ENCODE assay signal across 7 mouse cellular contexts in genomic region chr19:57134654-57135348, GRCm38 (mm10).
A peak's percentile ranks its signal among the peaks of the same experiment; 100 is the strongest.
DNase-seq lines count a peak whose midpoint lies in the region; ATAC-seq and TF ChIP-seq lines count a peak whose summit lies in the region.

No protein-coding gene starts in this region.

- H3K9ac ChIP-seq in forebrain, postnatal 0 days, result no peak overlapping the region
- no peak overlapping the region for H3K9ac ChIP-seq in intestine, postnatal 0 days (ENCODE audit: low read depth, low read length)
- H3K9ac ChIP-seq in stomach, embryonic 14.5 days (replicated peaks; ENCODE audit: low read depth, low read length), result no peak overlapping the region

- no peak overlapping the region for H3K27ac ChIP-seq in forebrain, postnatal 0 days (ENCODE audit: low read depth, low read length)
- no peak overlapping the region for H3K27ac ChIP-seq in intestine, postnatal 0 days (ENCODE audit: low read depth, low read length)
- peak overlapping the region; percentile 6; the same call in 1 of the 2 replicates for H3K27ac ChIP-seq in stomach, embryonic 14.5 days (ENCODE audit: low read length)

- 0 out of 2 replicates have a peak, but pooled peaks cover 5% of the 10 kb centered on the region for H3K36me3 ChIP-seq in forebrain, postnatal 0 days (ENCODE audit: insufficient read depth)
- H3K36me3 ChIP-seq in intestine, postnatal 0 days (ENCODE audit: control insufficient read depth, insufficient read depth), result peaks cover 5% of the 10 kb centered on the region; the same call in 1 of the 2 replicates
- H3K36me3 ChIP-seq in stomach, embryonic 14.5 days (ENCODE audit: control insufficient read depth, insufficient read depth, low read length), result no peaks in the 10 kb centered on the region

- no peak for DNase-seq in lung, adult 2 months
- no peak for DNase-seq in lung, postnatal 14 days
- DNase-seq in forebrain, postnatal 0 days, result no peak
- no peak for DNase-seq in cerebellum, postnatal 36 days

- 38% methylated on average over 20 of the region's 20 CpGs for WGBS in lung, adult 2 months
- 46% methylated on average over 20 of the region's 20 CpGs for WGBS in forebrain, postnatal 0 days
- 51% methylated on average over 20 of the region's 20 CpGs for WGBS in intestine, postnatal 0 days
- WGBS in stomach, embryonic 14.5 days, result 44% methylated on average over 20 of the region's 20 CpGs

- peak overlapping the region; percentile 17; the same call in 1 of the 2 replicates for H3K4me2 ChIP-seq in forebrain, postnatal 0 days (ENCODE audit: low read depth)
- H3K4me2 ChIP-seq in intestine, postnatal 0 days (replicated peaks; ENCODE audit: low read depth), result peak overlapping the region; percentile 46
- H3K4me2 ChIP-seq in stomach, embryonic 14.5 days (replicated peaks; ENCODE audit: low read depth, low read length), result peak overlapping the region; percentile 22

- H3K27me3 ChIP-seq in forebrain, postnatal 0 days (ENCODE audit: insufficient read depth, low read length), result no peaks in the 10 kb centered on the region
- H3K27me3 ChIP-seq in intestine, postnatal 0 days (replicated peaks; ENCODE audit: control insufficient read depth, insufficient read depth, low read length), result no peaks in the 10 kb centered on the region
- H3K27me3 ChIP-seq in stomach, embryonic 14.5 days (ENCODE audit: control insufficient read depth, insufficient read depth, low read length), result no peaks in the 10 kb centered on the region

- peak; percentile 59 for ATAC-seq in forebrain, postnatal 0 days
- ATAC-seq in intestine, postnatal 0 days, result no peak
- no peak for ATAC-seq in stomach, embryonic 14.5 days (ENCODE audit: insufficient number of reproducible peaks, insufficient read depth, low FRiP score, low read depth)
- ATAC-seq in activated CD4-positive, CD25-positive, alpha-beta regulatory T cell, adult 4 months, result no peak

- H3K9me3 ChIP-seq in forebrain, postnatal 0 days (ENCODE audit: low read length), result no peaks in the 10 kb centered on the region
- H3K9me3 ChIP-seq in intestine, postnatal 0 days (ENCODE audit: control insufficient read depth), result no peaks in the 10 kb centered on the region
- no peaks in the 10 kb centered on the region for H3K9me3 ChIP-seq in stomach, embryonic 14.5 days (ENCODE audit: control insufficient read depth, low read depth, low read length)

- peak overlapping the region; percentile 6 for H3K4me3 ChIP-seq in lung, adult 2 months (replicated peaks; ENCODE audit: extremely low read depth, low read depth, low read length)
- H3K4me3 ChIP-seq in forebrain, postnatal 0 days (ENCODE audit: low read depth, low read length), result no peak overlapping the region
- no peak overlapping the region for H3K4me3 ChIP-seq in intestine, postnatal 0 days (ENCODE audit: low read depth, low read length)
- H3K4me3 ChIP-seq in stomach, embryonic 14.5 days (ENCODE audit: low read depth, low read length), result no peak overlapping the region

- peaks cover 6% of the 10 kb centered on the region; the same call in 1 of the 2 replicates for H3K4me1 ChIP-seq in lung, adult 2 months (ENCODE audit: control insufficient read depth, insufficient read depth, low read length)
- H3K4me1 ChIP-seq in forebrain, postnatal 0 days (ENCODE audit: insufficient read depth), result 0 out of 2 replicates have a peak, but pooled peaks cover 3% of the 10 kb centered on the region
- no peaks in the 10 kb centered on the region; the same call in 1 of the 2 replicates for H3K4me1 ChIP-seq in intestine, postnatal 0 days (replicated peaks; ENCODE audit: control insufficient read depth, insufficient read depth, low read length)
- peaks cover 7% of the 10 kb centered on the region for H3K4me1 ChIP-seq in stomach, embryonic 14.5 days (ENCODE audit: control insufficient read depth, insufficient read depth, low read length)

- TF ChIP-seq POLR2A in lung, adult 2 months (IDR thresholded peaks at IDR 0.05; ENCODE audit: borderline replicate concordance, extremely low read depth, low read depth, low read length), result no peak

- TF ChIP-seq CTCF in lung, adult 2 months (IDR thresholded peaks at IDR 0.05; ENCODE audit: insufficient read depth, low read length), result no peak
- TF ChIP-seq CTCF in forebrain, postnatal 0 days (IDR thresholded peaks at IDR 0.05; ENCODE audit: low read depth), result no peak
- TF ChIP-seq CTCF in intestine, postnatal 0 days (IDR thresholded peaks at IDR 0.05; ENCODE audit: low read depth), result no peak
